Mouse (Mus musculus) cortical plate, adult 2 months (tissue): ENCODE results near the gene Atg9b.

Source experiments
- CTCF ChIP-seq: fragments of 200-500 bp; IDR thresholded peaks from 2 replicates; pipeline ENCODE4 v1.5.1; 2011; ENCODE audit warnings: mild to moderate bottlenecking, control low read depth, low read length; ENCODE audit not compliant: insufficient read depth; ENCODE audit errors: extremely low read depth
- POLR2A ChIP-seq: fragments of 200-500 bp; IDR thresholded peaks from 2 replicates; pipeline ENCODE4 v1.6.1; 2011; ENCODE audit warnings: mild to moderate bottlenecking, low read length, control low read depth; ENCODE audit not compliant: insufficient read depth; ENCODE audit errors: extremely low read depth

GRCm38 (mm10) chr5:24334749-24335148 is 57.2 kb downstream of the Atg9b start:
- TF ChIP-seq POLR2A (no peak), CTCF (no peak)
